Mouse (Mus musculus) gastrocnemius, postnatal 10 days (tissue): ENCODE data around the gene Esrra. TPM values are rescaled to one million over a fixed set of nuclear protein-coding genes. Genes with fewer than 3 reads are reported as not detected.

Experiments
- DNase-seq: peaks from one replicate; pipeline ENCODE4 v3.0.0; 2021; ENCODE audit warnings: mixed read lengths
- total RNA-seq, 2 experiments: library from RNA; stranded (reverse); gene quantifications; 2 replicates each; pipeline ENCODE4 v1.2.3; 2021

The Esrra gene
- total RNA-seq, 2 experiments from 2014 or later: 45.8 to 45.9 TPM

DNA sequence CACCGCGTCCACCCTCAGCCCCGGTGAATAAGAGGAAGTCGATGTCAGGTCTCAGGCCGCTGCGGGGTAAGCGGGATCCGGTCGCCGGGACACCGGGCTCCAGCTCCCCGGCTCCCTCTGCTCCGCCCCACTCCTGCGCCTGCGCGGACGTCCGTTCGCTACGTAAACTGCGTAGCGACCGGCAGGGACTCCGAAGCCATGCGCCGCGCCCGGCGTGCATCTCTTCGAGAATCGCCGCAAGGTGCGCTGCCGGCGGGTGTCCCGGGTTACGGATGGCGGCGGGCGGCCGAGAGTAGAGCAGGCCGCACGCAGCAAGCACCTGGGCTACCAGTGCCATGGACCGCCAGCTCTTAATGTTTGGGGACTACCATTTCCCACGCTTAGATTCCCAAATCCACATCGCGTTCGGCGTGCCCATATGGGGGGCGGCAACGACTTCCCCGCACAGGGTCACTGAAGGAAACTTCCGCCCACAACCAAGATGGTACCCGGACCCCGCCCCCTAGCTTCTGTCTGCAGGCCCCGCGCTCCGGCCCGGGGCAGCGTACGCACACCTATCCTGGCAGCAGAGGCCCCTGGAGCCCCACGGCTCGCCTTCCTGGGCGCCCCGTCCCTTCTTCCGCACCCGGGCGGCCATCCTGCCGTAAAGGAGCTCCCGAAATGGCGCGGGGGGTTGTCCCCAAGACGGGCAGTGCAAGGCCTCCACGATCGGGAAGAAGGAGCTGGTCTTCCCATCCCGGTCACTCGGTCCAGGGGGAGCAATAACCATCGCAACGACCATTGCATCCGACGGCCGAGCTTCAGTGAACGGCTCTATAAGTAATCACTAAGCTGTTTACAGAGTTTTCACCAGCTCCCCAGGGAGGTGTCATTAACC lies 20.0 kb upstream of the Esrra start, which contains the start of gene Bad:
TSS of gene Bad (plus strand) at position 490 of the 877 bp plus-strand sequence.
- peak; percentile 98 for DNase-seq

GRCm38 (mm10) chr19:6940396-6941351 lies 19.1 kb upstream of the Esrra start:
- no peak for DNase-seq

DNA sequence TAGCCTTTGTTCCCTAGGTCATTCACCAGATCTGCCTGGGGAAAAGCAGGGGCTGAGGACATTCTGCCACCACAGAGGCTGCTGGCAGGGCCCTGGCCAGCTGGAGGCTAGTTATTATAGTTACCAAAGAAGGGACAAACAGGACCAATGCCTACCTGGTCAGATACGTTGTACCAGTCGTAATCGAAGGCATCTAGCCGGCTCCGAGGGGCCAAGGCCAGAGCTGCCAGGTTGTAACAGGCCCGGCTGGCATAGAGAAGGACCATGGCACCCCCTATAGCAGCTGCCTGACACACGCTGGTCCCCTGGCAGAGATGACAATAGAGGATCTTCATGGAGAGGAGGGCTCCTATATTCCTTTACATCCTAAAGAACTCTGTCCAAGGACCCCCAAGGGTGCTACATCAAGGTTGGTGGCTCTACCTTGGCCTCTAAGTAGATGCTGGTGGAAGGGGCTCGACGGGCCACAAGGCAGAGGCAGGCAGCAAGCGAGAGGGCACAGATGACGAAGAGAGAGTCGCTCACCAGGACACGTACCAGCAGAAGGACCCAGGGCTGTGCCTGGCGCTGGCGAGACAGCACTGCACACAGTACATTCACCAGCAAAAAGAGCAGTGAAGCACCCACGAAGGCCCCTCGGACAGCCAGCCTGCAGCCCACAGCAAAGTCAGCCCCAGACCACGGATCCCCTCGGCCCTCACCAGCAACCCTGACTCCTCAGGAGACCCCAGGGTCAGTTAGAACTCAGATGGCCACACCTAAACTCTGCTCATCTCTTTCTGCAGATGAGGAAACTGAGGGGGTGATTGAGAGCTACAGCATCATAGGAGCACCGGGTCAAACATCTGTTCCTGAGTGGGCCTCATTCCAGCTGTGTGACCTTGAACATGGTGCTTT lies 17.7 kb upstream of the Esrra start:
- DNase-seq: no peak

DNA sequence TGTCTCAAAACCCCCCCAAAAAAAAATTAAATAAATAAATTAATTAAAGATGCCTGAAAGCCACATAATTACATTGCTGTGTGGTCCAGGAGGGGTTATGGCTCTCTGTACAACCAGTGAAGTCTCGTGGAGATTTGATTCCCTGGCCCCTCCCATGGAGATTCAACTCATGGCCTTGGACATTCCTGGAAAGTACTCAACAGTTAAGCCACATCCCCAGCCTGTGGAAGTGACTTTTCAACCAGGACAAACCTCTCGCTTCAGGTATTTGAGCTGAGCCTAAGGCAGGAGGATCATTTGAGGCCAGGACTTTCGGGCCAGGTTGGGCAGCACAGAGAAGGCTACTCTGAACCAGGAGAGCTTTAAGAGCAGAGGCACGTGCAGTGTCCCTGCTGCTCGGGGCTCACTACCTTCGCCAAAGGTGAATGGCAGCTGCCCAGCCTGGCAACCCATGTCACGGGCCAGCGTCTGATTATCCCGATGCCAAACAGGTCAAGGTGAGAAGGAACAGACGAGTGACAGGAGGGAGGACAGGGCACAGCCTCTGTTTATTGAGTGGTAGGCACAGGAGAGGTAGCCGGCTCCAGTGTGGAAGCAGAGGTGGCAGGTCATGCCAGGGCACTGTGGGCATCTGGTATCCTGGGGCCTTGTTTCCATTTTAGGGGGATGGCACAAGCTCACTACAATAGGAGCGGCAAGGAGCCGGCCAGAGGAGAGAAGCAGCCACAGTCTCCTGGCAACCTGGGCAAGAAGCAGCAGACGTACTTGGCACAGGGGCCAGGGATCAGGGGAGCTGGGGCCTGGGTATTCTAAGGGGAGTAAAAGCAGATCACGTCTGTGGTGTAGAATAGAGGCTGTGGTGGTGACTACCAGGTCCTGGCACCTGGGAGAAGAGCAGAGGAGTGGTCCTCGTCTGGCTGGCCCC lies 16.2 kb upstream of the Esrra start:
- DNase-seq: no peak

GRCm38 (mm10) chr19:6936299-6936698 lies 14.7 kb upstream of the Esrra start:
- no peak for DNase-seq

DNA sequence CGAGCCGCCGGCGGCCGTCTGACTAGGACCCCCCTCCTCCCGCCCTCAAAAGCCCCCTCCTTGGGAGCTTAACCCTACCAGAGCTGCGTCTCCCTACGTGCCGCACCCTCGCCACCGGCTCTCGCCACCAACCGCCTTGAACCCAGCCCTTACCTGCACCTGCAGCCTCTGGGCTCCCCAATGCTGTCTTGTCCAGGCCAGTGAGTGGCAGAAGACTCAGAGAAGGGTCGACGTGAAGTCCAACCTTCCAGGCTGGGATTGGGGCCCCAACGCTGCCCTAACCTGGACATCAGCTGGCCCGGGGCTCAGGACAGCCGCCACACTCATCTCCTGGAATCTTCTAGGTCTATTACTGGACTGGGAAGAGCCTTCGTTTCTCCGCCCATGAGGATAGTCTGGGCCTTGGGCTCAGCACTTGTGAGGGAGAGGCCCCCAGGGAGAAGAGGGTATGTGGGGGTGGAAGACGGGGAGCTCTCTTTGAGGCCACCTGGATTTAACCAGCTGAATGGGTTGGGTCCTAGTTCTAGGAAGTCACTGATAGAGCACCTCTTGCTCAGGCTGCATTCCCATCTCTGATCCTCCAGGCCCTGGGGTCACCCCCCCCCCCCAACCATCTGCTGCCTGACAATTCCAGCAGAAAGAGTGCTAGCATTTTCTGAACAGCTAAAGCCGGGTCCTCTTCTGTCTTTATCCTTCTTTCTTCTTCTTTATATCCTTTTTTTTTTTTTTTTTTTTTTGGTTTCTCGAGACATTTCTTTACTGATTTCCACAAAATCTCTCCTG lies 12.8 kb upstream of the Esrra start, which contains the start of gene Kcnk4:
TSS of gene Kcnk4 (minus strand) at position 321 of the 783 bp plus-strand sequence.
- no peak for DNase-seq

GRCm38 (mm10) chr19:6933436-6934194 lies 12.0 kb upstream of the Esrra start:
- DNase-seq: no peak

DNA sequence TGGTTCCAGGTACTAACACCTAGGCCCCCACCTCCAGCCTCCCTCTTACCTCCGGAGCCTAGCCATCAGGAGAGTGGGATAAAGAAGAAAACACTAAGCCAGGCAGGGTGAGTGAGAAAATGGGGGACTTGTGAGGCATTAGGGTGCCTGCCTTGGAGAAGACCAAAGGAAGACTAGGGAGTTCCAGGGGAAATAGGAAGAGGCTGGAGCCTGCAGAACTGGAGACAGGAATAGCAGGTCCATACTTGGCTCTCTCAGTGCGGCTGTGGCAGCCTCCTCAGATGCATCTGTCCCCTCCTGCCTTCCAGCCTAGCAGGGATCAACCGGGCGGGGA lies 11.5 kb upstream of the Esrra start:
- DNase-seq: no peak

DNA sequence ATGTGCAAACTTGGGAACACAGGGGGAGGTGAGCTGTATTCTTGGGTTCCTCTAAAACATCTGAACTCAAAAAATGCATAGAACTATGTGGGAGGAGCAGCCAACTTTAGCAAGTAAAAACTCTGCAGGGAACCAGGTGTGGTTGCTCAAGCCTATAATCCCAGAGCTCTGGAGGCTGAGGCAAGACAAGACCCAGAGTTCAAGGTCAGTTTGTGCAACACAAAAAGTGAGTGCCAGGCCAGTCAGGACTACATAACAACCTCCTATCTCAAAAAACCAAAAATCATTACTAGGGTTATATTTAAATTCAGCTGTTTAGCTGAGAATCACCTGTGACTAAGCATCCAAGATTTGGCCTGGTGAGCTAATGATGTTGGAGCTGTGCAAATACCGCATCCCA lies 10.4 kb upstream of the Esrra start:
- DNase-seq: no peak

DNA sequence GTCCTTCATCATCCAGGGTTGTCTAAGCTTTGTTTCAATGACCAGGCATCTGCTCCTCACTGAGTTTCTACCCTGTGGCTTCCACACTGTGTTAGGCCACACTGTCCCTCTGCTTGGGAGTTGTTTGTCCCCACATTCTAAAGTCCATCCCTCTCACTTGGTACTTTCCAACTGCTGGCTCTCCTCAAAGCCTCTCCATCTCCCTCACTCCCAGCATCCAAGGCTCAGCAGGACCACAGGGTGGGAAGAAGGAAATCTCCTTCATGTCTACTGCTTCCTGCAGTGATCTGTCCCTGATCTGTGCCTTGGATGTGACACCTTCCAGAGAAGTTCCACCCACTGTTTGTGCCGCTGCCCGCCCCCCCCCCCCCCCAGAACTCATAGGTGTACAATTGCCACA lies 9.4 kb upstream of the Esrra start:
- DNase-seq: no peak

DNA sequence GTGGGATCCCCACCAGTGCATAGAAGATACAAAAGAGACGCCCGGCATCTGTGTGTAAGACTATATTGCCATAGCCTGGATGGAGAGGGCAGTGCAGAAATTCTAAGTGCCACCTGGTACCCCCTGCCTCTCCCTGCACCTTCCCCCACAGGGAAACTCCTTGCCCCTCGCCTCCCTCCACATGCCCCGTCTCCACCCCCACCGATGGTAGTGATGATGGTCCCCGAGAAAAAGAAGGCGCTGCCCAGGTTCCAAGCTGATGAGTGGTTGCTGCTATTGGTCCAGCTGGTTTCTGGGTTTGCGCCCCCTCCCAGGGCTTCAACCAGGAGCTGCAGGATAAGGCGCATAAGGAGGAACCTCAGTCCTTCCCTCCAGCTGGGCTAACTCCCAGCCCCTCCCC lies 6.5 kb upstream of the Esrra start:
- DNase-seq: no peak

DNA sequence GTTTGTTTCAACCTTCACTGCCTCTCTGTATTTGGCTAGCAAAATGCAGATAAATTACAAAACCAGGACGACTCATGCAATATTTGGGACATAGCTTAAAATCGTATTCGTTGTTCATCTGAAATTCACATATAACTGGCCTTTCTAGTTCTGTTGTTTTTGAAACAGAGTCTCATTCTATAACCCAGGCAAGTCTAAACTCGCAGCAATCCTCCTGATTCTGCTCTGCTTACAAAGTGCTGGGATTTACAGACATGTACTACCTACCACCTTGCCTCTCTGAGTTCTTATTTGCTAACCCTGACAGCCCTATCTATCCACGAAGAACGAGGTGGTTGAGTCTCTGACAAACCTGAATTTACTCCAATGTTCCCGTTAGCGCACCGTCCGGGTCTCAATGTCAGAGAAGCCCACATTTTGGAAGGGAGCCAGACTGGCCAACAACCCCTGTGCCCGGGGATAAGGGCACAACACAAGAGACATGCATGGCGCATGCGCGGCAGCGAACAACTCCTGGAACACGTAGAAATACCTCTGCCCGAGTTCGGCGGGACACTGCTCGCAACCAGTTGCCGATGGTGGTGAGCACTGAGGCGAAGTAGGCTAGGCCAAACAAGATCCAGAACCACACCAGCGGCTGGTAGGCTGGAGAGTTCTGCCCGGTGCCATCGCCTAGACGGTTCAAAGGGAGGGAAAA lies 5.1 kb upstream of the Esrra start:
- DNase-seq: no peak

GRCm38 (mm10) chr19:6925611-6926329 lies 4.2 kb upstream of the Esrra start:
- no peak for DNase-seq

DNA sequence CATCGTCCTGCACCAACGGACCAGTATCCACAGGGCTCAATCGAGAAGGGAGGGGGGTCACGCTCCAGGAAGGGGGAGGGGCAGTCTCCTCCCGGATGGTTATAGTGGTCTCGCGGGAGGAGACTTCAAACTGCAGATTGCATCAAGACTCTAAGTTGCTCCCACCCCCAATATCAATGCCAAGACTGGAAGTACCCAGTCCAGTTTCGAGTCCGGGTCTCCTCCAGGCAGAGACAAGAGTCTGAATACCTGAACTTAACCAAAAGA lies 3.6 kb upstream of the Esrra start, which contains the start of gene Catsperz:
TSS of gene Catsperz (minus strand) at position 74 of the 267 bp plus-strand sequence.
- no peak for DNase-seq

GRCm38 (mm10) chr19:6924461-6925306 lies 3.1 kb upstream of the Esrra start:
- peak; percentile 87 for DNase-seq

- DNase-seq: no peak
These were observed 1.5 kb upstream of the Esrra start for GRCm38 (mm10) chr19:6922901-6923735.
